Mouse (Mus musculus) urinary bladder, postnatal 25 days (tissue): ENCODE data around the gene Pdzrn3.

Source experiments
- DNase-seq: peaks from one replicate; pipeline ENCODE4 v3.0.0; 2022; ENCODE audit warnings: low spot score

Pdzrn3 gene

GRCm38 (mm10) chr6:101198284-101198942, 179.3 kb downstream of the Pdzrn3 start:
- DNase-seq = no peak

GRCm38 (mm10) chr6:101197642-101198041, 180.1 kb downstream of the Pdzrn3 start:
- DNase-seq = peak; percentile 69

GRCm38 (mm10) chr6:101195891-101196290, 181.8 kb downstream of the Pdzrn3 start:
- no peak for DNase-seq

GRCm38 (mm10) chr6:101194386-101194925, 183.2 kb downstream of the Pdzrn3 start:
- DNase-seq = no peak

GRCm38 (mm10) chr6:101191576-101191975, 186.1 kb downstream of the Pdzrn3 start:
- DNase-seq = no peak

- DNase-seq = no peak
Observed at GRCm38 (mm10) chr6:101187322-101187721, 190.4 kb downstream of the Pdzrn3 start.

- DNase-seq = no peak
Observed at GRCm38 (mm10) chr6:101186887-101187286, 190.8 kb downstream of the Pdzrn3 start.

- no peak for DNase-seq
Observed at GRCm38 (mm10) chr6:101184103-101184785, 193.5 kb downstream of the Pdzrn3 start.

GRCm38 (mm10) chr6:101170699-101171098, 207.0 kb downstream of the Pdzrn3 start:
- no peak for DNase-seq

- no peak for DNase-seq
Observed at GRCm38 (mm10) chr6:101153511-101153921, 224.2 kb downstream of the Pdzrn3 start.

GRCm38 (mm10) chr6:101135368-101135767, 242.3 kb downstream of the Pdzrn3 start:
- no peak for DNase-seq

- DNase-seq = no peak
Observed at GRCm38 (mm10) chr6:101125396-101125795, 252.3 kb downstream of the Pdzrn3 start.

- no peak for DNase-seq
Observed at GRCm38 (mm10) chr6:101108951-101109350, 268.7 kb downstream of the Pdzrn3 start.

GRCm38 (mm10) chr6:101103506-101103905, 274.2 kb downstream of the Pdzrn3 start:
- no peak for DNase-seq

GRCm38 (mm10) chr6:101101709-101102654, 275.7 kb downstream of the Pdzrn3 start:
- DNase-seq = no peak
